Mouse (Mus musculus) kidney, embryonic 14.5 days (tissue): Measurements from ENCODE around the gene Guca1a. TPM values are rescaled to one million over a fixed set of nuclear protein-coding genes. Genes with fewer than 3 reads are reported as not detected.

Source experiments
- ATAC-seq: fragments of 200-750 bp; cut with Nextera tagmentation; 2 replicates; pipeline ENCODE4 v1.8.0; 2017; ENCODE audit warnings: moderate number of reproducible peaks, mild to moderate bottlenecking, moderate TSS enrichment, moderate library complexity; ENCODE audit not compliant: low FRiP score, low TSS enrichment
- H3K27ac ChIP-seq: fragments of 300-500 bp; sonication (generic); 2 replicates; pipeline ENCODE4 v1.5.1; 2014; ENCODE audit warnings: low read depth, mild to moderate bottlenecking, low read length, moderate library complexity, mixed read lengths
- H3K27me3 ChIP-seq: fragments of 300-500 bp; sonication (generic); 2 replicates; pipeline ENCODE4 v1.6.1; 2014; ENCODE audit warnings: mild to moderate bottlenecking, low read length; ENCODE audit not compliant: control insufficient read depth, insufficient read depth
- H3K36me3 ChIP-seq: fragments of 300-500 bp; sonication (generic); 2 replicates; pipeline ENCODE4 v1.6.1; 2014; ENCODE audit warnings: low read length, mixed read lengths; ENCODE audit not compliant: control insufficient read depth, insufficient read depth
- H3K4me1 ChIP-seq: fragments of 300-500 bp; sonication (generic); 2 replicates; pipeline ENCODE4 v1.6.1; 2014; ENCODE audit warnings: low read length, mixed read lengths; ENCODE audit not compliant: control insufficient read depth, insufficient read depth
- H3K4me2 ChIP-seq: fragments of 300-500 bp; sonication (generic); replicated peaks from 2 replicates; pipeline ENCODE4 v1.6.1; 2014; ENCODE audit warnings: low read depth, mild to moderate bottlenecking, low read length
- H3K4me3 ChIP-seq: fragments of 300-500 bp; sonication (generic); 2 replicates; pipeline ENCODE4 v1.5.1; 2014; ENCODE audit warnings: mild to moderate bottlenecking, low read length
- H3K9ac ChIP-seq: fragments of 300-500 bp; sonication (generic); 2 replicates; pipeline ENCODE4 v1.6.1; 2014; ENCODE audit warnings: low read depth, mild to moderate bottlenecking, low read length, moderate library complexity
- H3K9me3 ChIP-seq: fragments of 300-500 bp; sonication (generic); 2 replicates; pipeline ENCODE4 v1.6.1; 2016; ENCODE audit warnings: low read length; ENCODE audit not compliant: control insufficient read depth
- WGBS: fragments of 180-500 bp; shearing (Covaris S2); extraction: QIAGEN DNeasy Blood & Tissue Kit; methylation state at CpG from one replicate; pipeline ENCODE4 v1.1.7; 2014; 5-methylcytosine and 5-hydroxymethylcytosine counted together
- polyA plus RNA-seq: library from polyadenylated mRNA; unstranded; fragments of >200 nt; fragmentation: Nextera tagmentation; extraction: Ambion mirVana; gene quantifications from 2 replicates; pipeline ENCODE4 v1.2.1, GENCODE M21; 2014

Gene Guca1a
- polyA plus RNA-seq, 1 experiment from 2014 or later, result 2.8 TPM

GRCm38 (mm10) chr17:47373991-47374390 lies 26.4 kb downstream of the Guca1a start:
- Histone ChIP-seq H3K4me3 (no peak overlapping the region), H3K4me2 (no peak overlapping the region), H3K27me3 (no peaks in the 10 kb centered on the region), H3K4me1 (no peaks in the 10 kb centered on the region), H3K9ac (no peak overlapping the region), H3K9me3 (no peaks in the 10 kb centered on the region), H3K27ac (no peak overlapping the region), H3K36me3 (peaks cover 66% of the 10 kb centered on the region)
- no peak for ATAC-seq
- 87% methylated on average over 6 of the region's 6 CpGs for WGBS

DNA sequence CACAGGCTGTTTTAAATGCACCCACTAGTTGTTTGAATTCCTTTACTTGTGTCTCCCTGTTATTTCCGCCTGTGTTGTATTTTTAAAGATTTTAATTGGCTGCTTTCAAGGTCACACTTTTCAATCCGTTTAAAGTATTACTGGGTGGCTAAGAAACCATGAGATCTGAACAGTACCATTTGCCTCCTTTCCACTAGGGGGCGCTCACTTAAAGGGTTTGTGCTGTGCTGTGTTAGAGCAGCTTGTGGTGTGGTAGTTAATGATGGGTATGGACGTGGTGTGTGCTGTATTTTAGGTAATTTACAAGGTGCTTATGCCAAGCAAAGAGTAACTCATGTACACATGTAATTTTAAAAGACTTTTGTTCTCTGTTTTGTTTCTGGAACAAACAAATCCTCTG lies 28.9 kb downstream of the Guca1a start:
- no peak overlapping the region for H3K4me3 ChIP-seq
- H3K9me3 ChIP-seq, result no peaks in the 10 kb centered on the region
- H3K4me2 ChIP-seq, result no peak overlapping the region
- no peak overlapping the region for H3K27ac ChIP-seq
- WGBS, result 11% methylated on average over 4 of the region's 4 CpGs
- peaks cover 42% of the 10 kb centered on the region for H3K36me3 ChIP-seq
- no peak overlapping the region for H3K9ac ChIP-seq
- H3K4me1 ChIP-seq, result no peaks in the 10 kb centered on the region
- ATAC-seq, result 0 out of 2 replicates have a peak, but pooled peaks have one; percentile 59
- H3K27me3 ChIP-seq, result no peaks in the 10 kb centered on the region

GRCm38 (mm10) chr17:47369087-47369443 lies 31.3 kb downstream of the Guca1a start:
- peak overlapping the region; percentile 65 for H3K4me3 ChIP-seq
- peak overlapping the region; percentile 47; the same call in 1 of the 2 replicates for H3K27ac ChIP-seq
- H3K9ac ChIP-seq, result peak overlapping the region; percentile 72
- H3K4me2 ChIP-seq, result peak overlapping the region; percentile 68
- no peaks in the 10 kb centered on the region for H3K9me3 ChIP-seq
- WGBS, result 2% methylated on average over 20 of the region's 20 CpGs
- ATAC-seq, result peak; percentile 21; the same call in 1 of the 2 replicates
- no peaks in the 10 kb centered on the region for H3K4me1 ChIP-seq
- no peaks in the 10 kb centered on the region for H3K27me3 ChIP-seq
- peaks cover 19% of the 10 kb centered on the region for H3K36me3 ChIP-seq

DNA sequence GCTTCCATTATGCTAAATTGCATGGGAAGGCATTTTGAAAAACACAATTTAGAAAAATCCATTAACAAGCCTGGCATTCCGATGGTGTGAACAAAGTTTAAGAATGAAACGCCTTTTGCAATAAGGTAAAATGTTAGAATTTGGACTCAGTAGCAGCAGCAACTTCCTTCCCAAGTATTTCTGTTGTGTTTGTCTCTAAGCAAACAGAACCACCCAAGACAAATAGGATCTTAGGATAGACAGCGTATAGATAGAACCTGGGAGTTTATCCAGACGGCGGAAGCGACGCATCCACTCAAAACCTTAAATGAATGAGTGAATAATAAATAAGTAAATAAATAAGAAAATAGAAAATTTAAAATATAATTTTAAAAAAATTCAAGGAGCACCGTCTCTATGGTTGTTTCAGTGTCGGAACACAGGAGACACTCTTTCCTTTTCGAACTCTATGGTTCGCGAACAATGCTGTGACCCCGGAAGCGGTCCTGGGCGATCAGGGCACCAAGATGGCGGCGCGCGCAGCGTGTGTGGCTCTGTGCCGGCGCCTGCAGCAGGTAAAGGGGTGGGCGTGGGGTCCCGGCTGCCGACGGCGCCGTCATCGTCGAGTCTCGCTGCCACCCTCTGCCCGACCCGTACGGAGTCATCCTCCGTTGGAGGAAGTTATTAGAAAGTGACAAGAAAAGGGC lies 31.8 kb downstream of the Guca1a start, which contains the start of gene Mrps10:
Gene Mrps10 (plus strand): TSS at position 487 of the 686 bp plus-strand sequence.
- Histone ChIP-seq H3K4me3 (peak within 1 kb of the TSS; percentile 65), H3K27ac (peak within 1 kb of the TSS; percentile 47; the same call in 1 of the 2 replicates), H3K36me3 (peaks cover 14% of the 10 kb centered on the region), H3K4me1 (no peaks in the 10 kb centered on the region), H3K9me3 (no peaks in the 10 kb centered on the region), H3K27me3 (no peaks in the 10 kb centered on the region), H3K4me2 (peak within 1 kb of the TSS; percentile 68), H3K9ac (peak within 1 kb of the TSS; percentile 72)
- 4% methylated on average over 35 of the region's 35 CpGs for WGBS
- peak; percentile 88 for ATAC-seq

GRCm38 (mm10) chr17:47361343-47361742 lies 39.0 kb downstream of the Guca1a start:
- no peak overlapping the region for H3K4me3 ChIP-seq
- 87% methylated on average over 11 of the region's 11 CpGs for WGBS
- no peaks in the 10 kb centered on the region for H3K4me1 ChIP-seq
- H3K27me3 ChIP-seq, result no peaks in the 10 kb centered on the region
- peaks cover 33% of the 10 kb centered on the region for H3K36me3 ChIP-seq
- H3K4me2 ChIP-seq, result no peak overlapping the region
- no peak overlapping the region for H3K27ac ChIP-seq
- H3K9me3 ChIP-seq, result no peaks in the 10 kb centered on the region
- H3K9ac ChIP-seq, result no peak overlapping the region
- ATAC-seq, result no peak

GRCm38 (mm10) chr17:47359964-47360363 lies 40.4 kb downstream of the Guca1a start:
- Histone ChIP-seq H3K27ac (no peak overlapping the region), H3K9me3 (no peaks in the 10 kb centered on the region), H3K9ac (no peak overlapping the region), H3K4me2 (no peak overlapping the region), H3K4me1 (no peaks in the 10 kb centered on the region), H3K27me3 (no peaks in the 10 kb centered on the region), H3K4me3 (no peak overlapping the region), H3K36me3 (peaks cover 46% of the 10 kb centered on the region)
- ATAC-seq, result no peak
- WGBS, result 62% methylated on average over 6 of the region's 6 CpGs

GRCm38 (mm10) chr17:47349721-47350319 lies 50.6 kb downstream of the Guca1a start:
- Histone ChIP-seq H3K27me3 (no peaks in the 10 kb centered on the region), H3K4me2 (no peak overlapping the region), H3K27ac (no peak overlapping the region), H3K36me3 (peaks cover 84% of the 10 kb centered on the region), H3K4me1 (no peaks in the 10 kb centered on the region), H3K4me3 (no peak overlapping the region), H3K9ac (no peak overlapping the region), H3K9me3 (peaks cover 40% of the 10 kb centered on the region)
- ATAC-seq, result no peak
- WGBS, result 89% methylated on average over 3 of the region's 3 CpGs

Other genes starting within 250 kb of the Guca1a start
- gene Mrps10, start 31.7 kb downstream of the Guca1a start, polyA plus RNA-seq, result 91.2 and 98.2 TPM in 2 replicates
- gene Guca1b, start 15.2 kb downstream of the Guca1a start, polyA plus RNA-seq, result 0.46 and 0.57 TPM in 2 replicates
- gene AI661453, start 36.0 kb upstream of the Guca1a start, polyA plus RNA-seq, result 1.6 and 2.1 TPM in 2 replicates
- gene 1700001C19Rik, start 36.8 kb upstream of the Guca1a start, polyA plus RNA-seq, result 0.39 TPM in 1 of 2 replicates, not detected in the other
- gene Taf8, start 101.7 kb upstream of the Guca1a start, polyA plus RNA-seq, result 24.9 and 28.9 TPM in 2 replicates
- gene Ccnd3, start 104.5 kb upstream of the Guca1a start, polyA plus RNA-seq, result 257 and 276 TPM in 2 replicates
- gene Bysl, start 210.9 kb upstream of the Guca1a start, polyA plus RNA-seq, result 19.5 and 24.4 TPM in 2 replicates
- 39.1 and 48.0 TPM in 2 replicates for gene Med20, start 211.0 kb upstream of the Guca1a start, polyA plus RNA-seq
- 1.6 and 4.2 TPM in 2 replicates for gene Gm20517, start 211.0 kb upstream of the Guca1a start, polyA plus RNA-seq
- gene Usp49, start 230.1 kb upstream of the Guca1a start, polyA plus RNA-seq, result 6.6 and 8.1 TPM in 2 replicates